Mouse (Mus musculus): ENCODE measurements around the gene Dgki.

Gene Dgki

DNA sequence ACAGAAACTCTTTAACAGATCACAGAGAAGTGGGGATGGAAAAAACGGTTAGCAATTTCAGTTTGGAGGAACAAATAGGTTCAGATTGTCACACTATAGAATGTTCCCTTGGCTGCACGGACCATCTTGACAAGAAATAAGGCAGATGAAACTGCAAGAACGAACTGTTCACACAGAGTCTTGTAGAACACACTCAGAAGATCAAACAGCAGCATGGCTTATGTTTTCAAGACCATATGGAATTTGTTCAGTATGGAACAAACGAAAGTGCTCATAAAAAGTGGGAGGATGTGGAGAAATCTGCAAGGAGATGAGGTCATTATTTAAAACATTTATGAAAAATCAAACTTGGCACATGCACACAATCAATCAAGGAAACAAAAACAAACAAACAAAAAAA is 431.8 kb downstream of the Dgki start:
- no peak for DNase-seq (ENCODE audit: extremely low spot score, low spot score)

DNA sequence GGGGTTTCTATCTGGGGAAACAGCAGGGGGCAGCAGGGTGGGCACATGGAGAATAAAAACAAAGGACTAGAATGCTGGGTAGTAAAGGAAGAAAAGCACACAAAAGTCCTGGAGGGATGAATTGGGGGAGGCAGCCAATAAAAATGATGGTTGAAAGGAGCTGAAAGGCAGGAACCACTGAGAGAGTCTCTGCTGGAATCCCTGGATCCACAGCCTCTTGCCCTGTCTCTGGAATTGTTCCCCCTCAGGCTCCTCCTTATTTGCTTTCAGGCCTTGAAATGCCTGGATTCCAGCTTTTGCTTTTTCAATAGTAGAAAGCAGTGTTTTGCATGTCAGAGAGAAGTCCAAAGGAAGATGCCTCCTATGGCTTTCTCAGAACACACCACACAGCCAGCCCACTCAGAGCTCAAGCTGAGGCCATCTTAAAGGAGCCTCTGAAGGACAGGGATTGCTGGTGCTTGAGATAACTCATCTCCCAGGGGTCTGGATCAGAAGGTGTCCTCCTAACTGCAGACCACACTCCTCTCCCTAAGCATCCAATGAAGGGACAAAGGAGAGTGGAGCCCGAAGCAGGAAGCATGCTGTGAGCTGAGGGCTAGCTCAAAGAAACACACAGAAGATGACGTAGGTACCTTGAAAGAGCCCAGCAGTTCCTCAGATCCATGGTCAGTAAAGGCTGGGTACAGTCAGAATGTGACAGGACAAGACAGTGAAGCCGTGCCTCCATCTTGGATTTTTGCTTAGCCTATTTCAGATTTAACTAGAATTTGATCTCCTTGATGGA is 441.5 kb downstream of the Dgki start:
- no peak for DNase-seq (ENCODE audit: extremely low spot score, low spot score)

DNA sequence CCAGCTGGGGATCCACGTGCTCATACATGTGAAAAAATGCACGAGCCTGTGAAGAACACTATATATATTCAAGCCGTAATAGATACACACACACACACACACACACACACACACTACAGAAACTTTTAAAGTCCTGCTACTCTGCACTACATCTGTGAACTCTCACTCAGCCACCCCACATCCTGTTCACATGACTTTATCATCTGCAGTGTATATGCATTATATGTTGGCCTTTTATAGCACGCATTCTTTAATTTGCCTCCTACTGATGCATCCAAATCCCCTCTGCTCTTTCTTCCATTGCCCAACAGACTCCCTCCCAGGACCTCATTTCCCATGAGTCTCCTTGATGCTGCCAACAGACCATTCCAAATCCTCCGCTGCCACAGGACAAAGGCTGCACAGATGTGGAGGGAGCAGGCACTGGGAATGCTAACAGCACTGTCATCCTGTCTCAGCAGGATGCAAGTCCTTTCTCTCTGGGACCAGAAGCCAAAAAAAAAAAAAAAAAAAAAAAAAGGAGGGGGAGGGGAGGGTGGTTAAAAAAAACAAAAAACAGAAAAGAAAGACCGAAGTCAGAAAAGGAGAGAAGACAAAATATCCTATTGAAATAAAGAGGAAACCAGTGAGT is 442.2 kb downstream of the Dgki start:
- no peak for DNase-seq (ENCODE audit: extremely low spot score, low spot score)

DNA sequence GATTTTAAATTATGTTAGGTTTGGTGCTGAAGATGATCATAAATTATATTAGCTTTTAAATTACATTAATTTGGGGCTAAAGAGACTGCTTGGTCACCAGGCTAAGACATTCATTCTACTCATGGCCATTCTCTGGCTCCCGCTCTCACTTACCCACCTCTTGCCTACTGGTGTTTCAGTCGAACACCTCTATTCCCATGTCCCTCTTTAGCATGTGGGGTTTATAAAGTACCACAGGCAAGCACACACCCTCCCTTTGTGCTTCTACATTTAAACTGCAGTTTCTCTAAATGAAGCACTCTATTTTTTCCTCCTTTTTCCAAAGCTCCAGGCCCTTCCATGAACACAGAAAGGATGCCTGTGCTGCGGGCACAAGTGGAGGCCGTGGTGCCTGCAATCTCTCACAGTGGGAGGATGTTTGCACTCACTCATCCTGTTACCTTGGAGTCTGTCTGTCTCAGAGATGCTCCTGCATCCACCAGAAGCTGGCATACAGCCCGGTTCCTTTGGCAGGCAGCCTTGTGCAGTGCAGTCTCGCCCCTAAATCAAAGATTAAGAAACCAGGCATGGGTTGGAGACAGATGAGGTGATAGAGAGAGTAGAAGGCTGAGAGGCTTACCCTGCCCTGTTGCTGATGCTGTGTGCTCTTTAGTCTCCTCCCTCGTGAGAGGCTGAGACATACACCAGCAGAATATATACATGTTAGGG is 449.4 kb downstream of the Dgki start:
- no peak for DNase-seq (ENCODE audit: extremely low spot score, low spot score)

DNA sequence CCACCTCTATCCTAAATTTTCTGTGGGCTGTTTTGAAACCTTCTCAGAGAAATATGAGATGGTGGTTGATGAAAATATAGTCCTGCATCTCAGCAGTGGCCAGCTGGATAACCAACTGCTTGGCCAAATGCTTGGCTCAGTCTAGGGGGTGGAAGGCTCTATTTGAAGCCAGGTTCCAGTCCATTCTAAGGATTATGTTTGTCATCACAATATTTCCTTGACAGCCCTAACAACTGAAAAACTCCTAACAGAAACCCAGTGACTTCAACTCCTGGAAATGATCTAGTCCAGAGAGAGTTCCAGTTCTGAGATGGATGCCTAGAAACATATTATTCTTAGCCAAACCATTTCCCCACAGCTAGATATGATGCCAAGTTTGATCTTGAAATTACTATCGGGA is 454.7 kb downstream of the Dgki start:
- DNase-seq (ENCODE audit: extremely low spot score, low spot score): no peak

DNA sequence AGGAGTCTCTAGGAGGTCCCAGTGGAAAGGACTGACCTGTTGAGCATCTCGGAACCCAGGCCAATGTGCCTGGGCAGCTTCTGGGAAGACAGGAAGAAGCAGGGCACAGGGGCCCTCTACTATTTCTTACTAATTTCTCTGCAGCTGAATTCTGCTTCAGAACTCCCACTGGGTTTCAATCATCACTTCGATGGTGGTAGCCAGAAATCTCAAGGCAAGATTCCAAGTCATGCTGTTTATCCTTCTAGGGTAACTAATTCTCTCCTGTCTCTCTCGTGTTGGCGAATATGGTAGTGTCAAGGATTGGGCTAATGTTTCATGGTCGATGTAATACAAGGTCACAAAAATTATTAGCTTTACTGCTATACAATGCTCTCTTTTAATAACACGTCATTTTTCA is 455.7 kb downstream of the Dgki start:
- no peak for DNase-seq (ENCODE audit: extremely low spot score, low spot score)

DNA sequence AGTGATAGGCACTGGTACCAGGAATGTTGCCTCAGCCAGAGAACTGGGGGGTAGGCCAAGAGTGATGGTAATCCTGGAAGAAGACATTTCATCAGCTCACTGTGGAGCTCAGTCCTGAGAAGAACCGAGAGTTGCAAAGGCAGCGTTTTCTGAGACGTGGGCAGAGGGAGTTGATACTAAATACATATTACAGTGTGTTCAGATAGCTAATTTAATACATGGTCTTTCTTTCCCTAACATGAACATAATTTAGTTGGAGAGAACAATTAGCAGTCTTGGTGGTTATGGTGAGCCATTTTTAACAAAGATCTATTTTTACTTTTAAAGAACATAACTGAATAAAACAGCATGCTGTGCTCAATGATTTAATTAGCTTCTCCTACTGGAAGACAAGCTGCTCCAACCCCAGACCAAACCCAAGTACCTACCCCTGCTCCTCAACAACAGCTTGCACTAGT is 456.9 kb downstream of the Dgki start:
- no peak for DNase-seq (ENCODE audit: extremely low spot score, low spot score)

DNA sequence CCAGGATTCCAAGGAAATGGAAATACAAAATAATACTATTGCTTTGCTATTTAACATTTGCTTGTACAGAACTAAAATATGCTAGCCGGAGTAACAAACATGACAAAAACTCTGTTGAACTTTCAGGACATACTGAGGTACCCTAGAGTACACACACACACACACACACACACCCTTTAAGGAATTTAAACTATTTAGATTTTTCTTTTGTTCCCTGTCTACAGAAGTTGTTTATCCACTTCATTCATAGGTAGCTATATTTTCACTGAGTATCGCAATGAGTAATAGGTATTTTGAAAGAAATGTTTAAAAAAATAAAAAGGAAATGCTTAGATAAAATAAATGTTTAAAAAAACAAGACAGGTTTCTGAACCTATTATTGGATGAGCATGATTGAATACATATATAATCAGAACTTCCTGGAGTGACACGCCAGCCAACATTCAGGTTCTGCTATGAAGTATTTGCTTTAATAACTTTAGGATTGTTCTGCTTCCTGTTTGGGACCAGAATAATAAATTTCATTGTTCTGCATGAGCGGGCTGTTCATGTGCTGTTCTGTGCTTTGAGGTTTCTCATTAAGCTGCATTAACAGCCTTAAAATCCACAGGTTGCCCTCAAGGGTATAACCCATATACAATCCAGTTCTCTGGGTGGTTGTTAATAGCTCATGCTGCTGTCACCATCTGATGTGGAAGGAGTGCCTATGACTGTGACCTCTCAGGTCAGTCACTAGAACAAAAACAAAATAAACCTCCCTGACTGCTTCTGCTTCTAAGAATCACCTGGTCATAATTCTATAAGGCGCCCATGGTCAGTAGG is 457.7 kb downstream of the Dgki start:
- no peak for DNase-seq (ENCODE audit: extremely low spot score, low spot score)

DNA sequence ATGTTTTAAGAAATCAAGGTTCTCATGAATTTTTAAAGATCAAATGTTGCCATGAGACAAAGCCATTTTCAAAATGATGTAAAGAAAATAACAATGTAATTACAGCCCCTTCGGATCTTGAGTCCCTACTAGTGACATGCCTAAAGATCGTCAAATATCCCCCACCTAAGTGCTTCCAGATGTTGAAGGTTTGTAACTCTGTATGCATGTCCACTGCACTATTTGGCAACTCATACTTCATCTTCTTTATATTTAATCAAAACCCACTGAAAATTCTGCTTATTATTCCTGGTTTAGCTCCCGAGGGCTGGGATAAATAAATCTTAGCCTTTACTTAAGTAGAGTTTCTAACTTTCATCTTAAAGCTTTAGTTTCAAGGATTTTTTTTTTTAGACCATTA is 458.3 kb downstream of the Dgki start:
- no peak for DNase-seq (ENCODE audit: extremely low spot score, low spot score)

DNA sequence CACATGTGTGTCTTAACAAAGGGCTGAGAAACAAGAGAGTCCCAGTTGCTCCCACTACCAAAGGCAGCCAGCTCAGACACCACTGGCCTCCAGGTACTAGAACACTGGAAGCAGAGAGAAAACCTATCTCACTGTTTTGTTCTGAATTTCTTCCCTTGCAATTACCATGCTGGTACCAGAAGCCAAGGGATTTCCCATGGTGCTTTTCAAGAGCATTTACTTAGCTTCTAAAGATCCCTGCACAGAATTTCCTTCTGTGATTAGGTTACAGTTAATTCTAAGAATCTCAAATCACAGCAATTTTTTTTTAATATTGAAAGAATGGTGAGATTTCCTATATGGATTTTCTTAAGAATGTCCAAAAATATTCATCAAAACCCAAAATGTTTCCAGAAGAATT is 458.8 kb downstream of the Dgki start:
- DNase-seq (ENCODE audit: extremely low spot score, low spot score): no peak

DNA sequence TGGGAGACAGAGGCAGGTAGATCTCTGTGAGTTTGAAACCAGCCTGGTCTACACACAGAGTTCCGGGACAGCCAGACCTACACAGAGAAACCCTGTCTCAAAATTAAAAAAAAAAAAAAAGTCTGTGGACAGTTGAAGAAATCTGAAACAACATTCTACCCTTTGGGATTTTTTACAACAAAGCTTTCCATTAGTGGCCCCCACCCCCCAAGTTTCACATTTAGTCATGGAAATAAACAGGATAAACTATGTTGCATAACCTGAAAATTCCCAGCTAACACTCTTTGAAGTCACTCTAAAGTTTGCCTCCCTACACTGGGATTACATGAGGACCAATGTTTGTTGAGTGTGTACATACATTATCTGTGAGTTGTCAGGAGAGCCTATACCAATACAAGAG is 461.2 kb downstream of the Dgki start:
- DNase-seq (ENCODE audit: extremely low spot score, low spot score): no peak

DNA sequence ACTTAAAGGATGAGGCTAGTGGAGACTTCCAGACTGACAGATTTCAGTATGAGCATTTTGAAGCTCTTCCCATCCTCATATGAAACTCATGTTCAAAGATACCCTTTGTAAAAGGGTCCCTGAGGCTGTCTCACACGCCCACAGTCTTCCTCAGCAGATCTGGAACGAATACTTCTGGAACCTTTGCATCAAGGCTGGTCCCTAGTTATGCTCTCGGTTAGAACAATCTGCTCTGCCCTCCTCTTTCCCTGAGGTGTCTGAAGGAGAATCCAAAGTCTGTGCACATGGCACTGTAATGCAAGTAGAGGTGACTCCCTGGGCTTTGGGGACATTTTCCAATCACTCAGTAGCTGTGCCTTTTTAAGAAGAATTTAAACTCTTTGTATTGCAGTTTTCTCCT is 464.6 kb downstream of the Dgki start:
- peak; percentile 12 for DNase-seq (ENCODE audit: extremely low spot score, low spot score)

DNA sequence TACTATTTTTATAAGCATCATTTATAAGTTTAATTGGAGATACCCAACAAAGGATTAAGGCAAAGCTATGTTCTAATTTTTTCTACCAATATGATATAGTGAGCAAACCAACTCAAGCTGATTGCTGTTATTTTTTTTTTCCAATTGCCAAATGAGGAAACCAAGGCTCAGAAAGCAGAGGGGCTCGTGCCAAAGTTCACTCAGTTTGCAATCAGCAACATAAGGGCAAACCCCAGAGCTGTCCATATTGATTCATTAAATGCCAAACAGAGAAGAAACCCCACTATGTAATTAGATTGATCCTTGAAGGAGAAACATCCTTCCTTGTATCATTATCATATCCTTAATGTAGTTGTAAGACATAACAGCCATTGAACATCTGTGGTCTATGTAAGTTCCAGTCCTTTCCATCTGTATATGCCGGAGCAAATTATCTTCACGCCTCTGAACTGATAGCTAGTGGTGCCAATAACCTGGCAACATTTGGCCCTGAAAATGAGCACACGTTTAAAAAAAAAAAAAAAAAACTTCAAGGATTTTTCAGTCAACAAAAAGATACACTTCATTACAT is 465.2 kb downstream of the Dgki start:
- DNase-seq (ENCODE audit: extremely low spot score, low spot score): no peak

DNA sequence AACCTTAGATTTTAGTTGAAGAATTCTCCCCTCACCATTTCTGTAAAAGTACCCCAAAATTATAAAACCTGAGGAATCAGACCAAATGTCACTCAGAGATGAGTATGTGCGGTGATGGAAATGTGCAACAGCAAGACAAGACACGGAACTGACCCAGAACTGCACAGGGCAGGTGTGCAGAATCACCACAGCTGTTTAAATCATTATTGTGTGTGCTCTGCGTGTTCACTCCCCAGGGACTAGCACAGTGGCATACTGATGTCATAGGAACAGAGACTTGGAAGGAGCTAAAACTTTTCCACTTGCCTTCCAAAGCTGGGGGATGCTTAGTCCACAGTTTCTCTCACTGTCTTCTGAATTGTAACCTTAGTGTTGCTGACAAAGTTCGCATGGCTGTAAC is 467.3 kb downstream of the Dgki start:
- peak; percentile 20 for DNase-seq (ENCODE audit: extremely low spot score, low spot score)

DNA sequence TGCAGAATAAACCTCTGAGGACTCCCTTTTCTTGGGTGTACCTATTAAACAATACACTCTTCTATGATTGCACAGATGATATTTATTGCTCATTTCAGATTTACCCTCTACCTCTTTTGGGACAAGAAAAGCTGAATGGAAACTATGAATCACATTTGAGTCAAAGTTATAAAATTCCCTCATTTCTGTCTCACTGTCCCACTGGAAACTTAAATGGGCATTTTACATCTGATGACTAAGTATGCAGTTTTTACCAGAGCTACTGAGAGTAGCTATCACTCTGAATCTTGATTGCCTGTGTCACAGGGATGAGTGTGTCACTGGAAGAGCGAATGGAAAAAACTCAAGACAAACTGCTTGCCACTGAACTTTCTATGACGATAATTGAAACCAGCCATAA is 467.8 kb downstream of the Dgki start:
- no peak for DNase-seq (ENCODE audit: extremely low spot score, low spot score)

DNA sequence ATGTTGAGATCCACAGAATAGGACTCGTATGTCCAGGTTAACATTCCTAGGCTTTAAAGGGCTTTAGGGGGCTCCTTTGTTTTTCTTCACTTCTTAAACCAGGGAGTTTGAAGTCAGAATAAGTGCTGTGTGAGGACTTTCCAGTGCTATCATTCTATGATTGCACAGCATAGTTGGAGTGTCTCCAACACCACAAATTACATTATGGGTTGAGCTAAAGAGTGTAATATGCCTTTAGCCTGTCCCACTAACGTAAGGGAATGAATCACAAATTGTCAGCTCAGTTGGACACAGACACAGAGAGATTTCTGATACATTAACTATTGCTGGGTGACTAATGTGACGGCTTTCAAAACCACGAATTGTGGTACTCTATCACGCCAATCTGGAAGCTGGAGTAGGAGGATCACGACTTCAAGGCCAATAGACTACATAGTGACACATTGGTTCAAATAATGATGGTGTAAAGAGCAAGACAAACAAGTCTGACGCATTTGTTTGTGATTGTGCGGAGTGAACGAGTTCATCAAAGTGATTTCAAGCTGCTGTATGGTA is 469.5 kb downstream of the Dgki start:
- peak; percentile 9 for DNase-seq (ENCODE audit: extremely low spot score, low spot score)

DNA sequence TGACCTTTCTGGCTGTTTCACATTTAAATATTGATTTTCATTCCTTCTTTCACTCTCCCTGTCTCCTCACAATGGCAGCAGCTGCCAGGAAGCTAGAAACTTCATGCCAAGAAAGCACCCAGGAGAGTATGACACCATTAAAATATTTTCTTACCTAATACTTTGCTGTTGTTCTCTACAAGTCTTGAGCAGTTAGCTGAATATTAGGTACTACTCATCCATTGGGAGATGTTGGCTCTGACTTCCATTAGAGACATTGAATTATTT is 480.3 kb downstream of the Dgki start:
- no peak for DNase-seq (ENCODE audit: extremely low spot score, low spot score)

DNA sequence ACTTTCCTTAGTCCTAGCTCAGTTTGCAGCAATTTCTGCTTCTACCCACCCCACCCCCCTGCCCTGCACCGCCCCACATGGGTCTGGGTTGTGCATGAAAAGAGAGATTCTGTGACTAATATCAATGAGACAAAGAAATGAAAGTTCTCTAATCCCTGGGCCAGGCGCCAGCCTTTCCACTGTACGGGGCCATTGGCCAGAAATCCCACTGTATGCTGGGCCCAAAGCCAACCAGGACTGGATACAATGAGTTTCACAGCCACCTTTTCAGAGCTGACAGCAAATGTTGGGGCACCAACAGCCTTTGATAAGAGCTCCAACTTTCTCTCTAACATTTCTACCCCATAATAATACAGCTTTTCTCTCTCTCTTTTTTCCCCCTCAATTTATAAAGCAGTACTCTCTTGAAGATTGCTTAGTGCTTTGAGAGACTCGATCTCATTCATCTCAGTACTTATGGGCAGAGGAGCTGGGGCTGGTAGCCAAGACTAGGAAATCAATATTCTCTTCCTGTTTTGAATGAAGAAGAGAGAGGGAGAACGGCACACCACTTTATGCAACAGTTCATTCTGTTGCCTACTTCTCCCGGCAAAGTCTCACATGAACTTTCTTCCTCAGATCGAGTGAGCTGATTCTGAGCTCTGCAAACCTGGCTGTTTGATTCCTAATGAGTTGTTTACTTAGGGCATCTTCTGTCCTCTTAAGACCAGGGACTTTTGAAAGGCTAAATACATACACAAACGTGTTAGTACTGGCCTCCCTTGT is 480.8 kb downstream of the Dgki start:
- DNase-seq (ENCODE audit: extremely low spot score, low spot score): no peak

DNA sequence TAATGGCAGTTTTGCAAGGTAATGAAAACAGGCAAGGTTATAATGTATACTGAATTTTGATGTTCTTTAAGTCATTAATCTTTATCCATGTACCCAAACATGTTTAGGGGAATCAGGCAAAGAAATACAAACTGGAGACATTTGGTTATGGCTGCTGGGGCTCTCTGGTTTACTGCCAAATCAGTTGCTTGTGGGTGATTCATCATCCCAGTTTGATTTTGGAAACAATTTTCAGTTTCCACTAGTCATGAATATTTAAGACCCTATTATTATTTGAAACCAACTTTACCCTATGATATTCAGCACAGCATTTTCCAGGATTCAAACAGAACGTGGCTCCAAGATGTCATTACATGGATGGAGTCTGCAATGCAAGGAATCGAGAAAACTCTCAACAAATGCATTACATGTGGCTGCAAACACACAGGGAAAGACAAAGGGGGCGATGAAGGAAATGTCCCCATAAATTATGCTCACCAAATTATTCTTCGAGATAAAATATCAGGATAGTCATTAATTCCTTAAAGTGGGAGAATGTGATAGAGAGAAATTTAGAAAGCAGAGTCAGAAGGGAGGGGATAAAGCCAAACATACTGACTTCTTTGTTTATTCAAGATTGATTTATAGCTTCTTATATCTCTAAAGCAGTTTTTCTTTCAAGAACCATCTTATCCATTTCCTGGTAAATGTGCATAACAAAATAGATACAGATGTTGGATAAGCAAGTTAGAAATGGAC is 481.5 kb downstream of the Dgki start:
- no peak for DNase-seq (ENCODE audit: extremely low spot score, low spot score)

DNA sequence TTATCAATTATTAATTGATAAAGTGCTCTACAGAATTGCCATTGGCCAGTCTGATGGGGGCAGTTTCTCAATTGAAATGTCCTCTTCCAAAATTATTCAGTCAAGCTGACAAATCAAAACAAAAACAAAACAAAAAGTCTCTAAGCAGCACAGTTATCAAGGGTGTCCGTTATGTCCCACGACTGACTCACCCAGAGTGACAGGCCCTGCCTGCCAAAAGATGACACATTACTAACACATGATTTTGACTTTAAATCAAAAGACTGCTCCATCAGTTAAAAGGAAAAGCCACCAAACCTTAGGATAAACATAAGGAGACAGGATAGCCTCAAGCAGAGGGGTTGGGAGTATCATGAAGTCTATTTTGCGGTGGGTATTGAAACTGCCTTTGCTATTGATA is 483.3 kb downstream of the Dgki start:
- DNase-seq (ENCODE audit: extremely low spot score, low spot score): no peak
